13 mouse cellular contexts compared by ENCODE assay signal in genomic region chr16:44039112-44039511, GRCm38 (mm10). TPM values are rescaled to one million over a fixed set of nuclear protein-coding genes. Genes with fewer than 3 reads are reported as not detected.
DNase-seq lines count a peak whose midpoint lies in the region; ATAC-seq and TF ChIP-seq lines count a peak whose summit lies in the region.
"Had no signal": no experiment of that assay in that cellular context is flagged by ENCODE, and none has a peak within 500 bp of the region (broad histone marks: within the 10 kb centered on the region; RNA-seq: fewer than 3 reads in every experiment).

No protein-coding gene starts in this region.

- peaks cover 2% of the 10 kb centered on the region; the same call in 1 of the 2 replicates for H3K36me3 ChIP-seq in heart, embryonic 10.5 days
- no peaks in the 10 kb centered on the region for H3K36me3 ChIP-seq in lung, postnatal 0 days (ENCODE audit: insufficient read depth, low read length)
- H3K36me3 ChIP-seq in G1E (replicated peaks) = no peaks in the 10 kb centered on the region
- H3K36me3 ChIP-seq in splenic B cell, adult 2 months (ENCODE audit: control insufficient read depth, insufficient read depth, low read length, poor library complexity, severe bottlenecking) = no peaks in the 10 kb centered on the region
- H3K36me3 ChIP-seq: hindbrain, embryonic 10.5 days; liver, embryonic 13.5 days had no signal

- no peak overlapping the region for H3K9ac ChIP-seq in lung, postnatal 0 days (replicated peaks; ENCODE audit: low read depth)
- H3K9ac ChIP-seq: liver, embryonic 13.5 days had no signal

- H3K27me3 ChIP-seq in heart, embryonic 10.5 days (ENCODE audit: insufficient read depth, poor library complexity, severe bottlenecking) = no peaks in the 10 kb centered on the region
- H3K27me3 ChIP-seq in lung, postnatal 0 days (replicated peaks; ENCODE audit: insufficient read depth, low read length) = no peaks in the 10 kb centered on the region
- no peaks in the 10 kb centered on the region for H3K27me3 ChIP-seq in G1E (ENCODE audit: insufficient read depth, low read length)
- no peaks in the 10 kb centered on the region for H3K27me3 ChIP-seq in splenic B cell, adult 2 months (ENCODE audit: control insufficient read depth, insufficient read depth, low read length, poor library complexity, severe bottlenecking)
- H3K27me3 ChIP-seq: liver, embryonic 13.5 days had no signal

- WGBS in heart, embryonic 10.5 days = 76% methylated on average over 4 of the region's 4 CpGs
- WGBS in lung, postnatal 0 days = 79% methylated on average over 4 of the region's 4 CpGs

- no peak overlapping the region for H3K27ac ChIP-seq in heart, embryonic 10.5 days
- no peak overlapping the region for H3K27ac ChIP-seq in lung, postnatal 0 days (ENCODE audit: low read length)
- H3K27ac ChIP-seq: hindbrain, embryonic 10.5 days; liver, embryonic 13.5 days had no signal

- no peaks in the 10 kb centered on the region; the same call in 1 of the 2 replicates for H3K4me1 ChIP-seq in heart, embryonic 10.5 days
- no peaks in the 10 kb centered on the region for H3K4me1 ChIP-seq in lung, postnatal 0 days (ENCODE audit: insufficient read depth, low read depth, low read length)
- H3K4me1 ChIP-seq in G1E (ENCODE audit: insufficient read depth, low read depth, low read length) = no peaks in the 10 kb centered on the region
- H3K4me1 ChIP-seq: hindbrain, embryonic 10.5 days; liver, embryonic 13.5 days had no signal

- H3K4me3 ChIP-seq in heart, embryonic 10.5 days = no peak overlapping the region
- no peak overlapping the region for H3K4me3 ChIP-seq in lung, postnatal 0 days (ENCODE audit: low read depth, low read length)
- H3K4me3 ChIP-seq in G1E (ENCODE audit: low read depth, low read length) = no peak overlapping the region
- H3K4me3 ChIP-seq: hindbrain, embryonic 10.5 days; liver, embryonic 13.5 days had no signal

- ATAC-seq in lung, postnatal 0 days = no peak
- no peak for ATAC-seq in G1E (ENCODE audit: extremely low read depth, insufficient number of reproducible peaks, low FRiP score, poor library complexity, severe bottlenecking)

- peak; percentile 34 for TF ChIP-seq CTCF in lung, postnatal 0 days (IDR thresholded peaks at IDR 0.05)
- 0 out of 2 replicates have a peak, but pooled peaks have one; percentile 8 for TF ChIP-seq CTCF in G1E (IDR thresholded peaks at IDR 0.05; ENCODE audit: low read depth, low read length)

- TF ChIP-seq EP300 in lung, postnatal 0 days (IDR thresholded peaks at IDR 0.05) = no peak

- peak; percentile 52 for DNase-seq in heart, embryonic 10.5 days (ENCODE audit: low spot score)
- no peak for DNase-seq in heart, adult 9 months (ENCODE audit: low spot score in 2 of 2)
- DNase-seq in lung, postnatal 0 days (ENCODE audit: low spot score) = no peak
- no peak for DNase-seq in lung, postnatal 36 days
- no peak for DNase-seq in G1E (ENCODE audit: low spot score)
- DNase-seq in splenic B cell, adult 2 months (ENCODE audit: low read depth, low spot score) = peak; percentile 39
- DNase-seq in urinary bladder, postnatal 25 days (ENCODE audit: low spot score) = no peak
- DNase-seq: cerebellum, adult 18-20 months; kidney, adult 9 months; liver, embryonic 13.5 days; right cerebral cortex, postnatal 4 days had no signal

- no peaks in the 10 kb centered on the region for H3K9me3 ChIP-seq in heart, embryonic 10.5 days
- no peaks in the 10 kb centered on the region for H3K9me3 ChIP-seq in lung, postnatal 0 days (ENCODE audit: low read length)
- H3K9me3 ChIP-seq in G1E (replicated peaks) = no peaks in the 10 kb centered on the region
- H3K9me3 ChIP-seq: hindbrain, embryonic 10.5 days; liver, embryonic 13.5 days had no signal

- H3K4me2 ChIP-seq in lung, postnatal 0 days (replicated peaks; ENCODE audit: low read depth, low read length) = no peak overlapping the region
- H3K4me2 ChIP-seq: heart, embryonic 11.5 days; liver, embryonic 13.5 days had no signal

RNA-seq across cellular contexts. Expression of gene Gramd1c, which starts 24.0 kb away (rescaled TPM):
- 8.1 and 8.4 TPM in 2 replicates for polyA plus RNA-seq in heart, embryonic 10.5 days (2016; fragmentation: Nextera tagmentation; extraction: Ambion mirVana)
- polyA plus RNA-seq in lung, postnatal 0 days (2015; fragmentation: Nextera tagmentation; extraction: Ambion mirVana) = 4.1 TPM in 2 replicates
- total RNA-seq in G1E (2014; fragmentation: Nextera tagmentation) = 1.4 and 1.7 TPM in 2 replicates
- total RNA-seq in G1E (2017) = 8.4 and 11.2 TPM in 2 replicates
- 0.08 and 0.10 TPM in 2 replicates for polyA plus RNA-seq in G1E (2012)

RNA-seq across cellular contexts. Expression of gene Zdhhc23, which starts 59.5 kb away (rescaled TPM):
- polyA plus RNA-seq in heart, embryonic 10.5 days (2016; fragmentation: Nextera tagmentation; extraction: Ambion mirVana) = 1.2 TPM in 2 replicates
- 1.1 and 1.5 TPM in 2 replicates for polyA plus RNA-seq in lung, postnatal 0 days (2015; fragmentation: Nextera tagmentation; extraction: Ambion mirVana)
- total RNA-seq in G1E (2014; fragmentation: Nextera tagmentation) (0.90 TPM in 1 of 2 replicates, not detected in the other), G1E (2017) (0.52 and 0.55 TPM in 2 replicates)
- 0.11 and 0.21 TPM in 2 replicates for polyA plus RNA-seq in G1E (2012)

Comparison
In these comparisons a context has a peak if more than half of its experiments do, and no peak if none do; other contexts are left out.
1. DNase-seq: peak in heart, embryonic 10.5 days (single experiment) and splenic B cell, adult 2 months (single experiment); none in heart, adult 9 months (0 of 2), lung, postnatal 0 days (single experiment), lung, postnatal 36 days (single experiment), G1E (single experiment) and urinary bladder, postnatal 25 days (single experiment).